Mouse (Mus musculus): Measurements from ENCODE around the gene Diablo. TPM values are rescaled to one million over a fixed set of nuclear protein-coding genes. Genes with fewer than 3 reads are reported as not detected.

Gene Diablo
- total RNA-seq, 4 experiments from 2014 or later = 86.9 to 99.4 (median 88.5) TPM

- peak; percentile 39 for DNase-seq
Measured at GRCm38 (mm10) chr5:123499717-123500116, 24.3 kb downstream of the Diablo start.

GRCm38 (mm10) chr5:123489935-123490334, 34.0 kb downstream of the Diablo start:
- DNase-seq = no peak

- DNase-seq = no peak
Measured at GRCm38 (mm10) chr5:123489112-123489785, 34.7 kb downstream of the Diablo start, which contains the start of the genes Lrrc43 and Il31. Gene Lrrc43, plus strand, starts transcription at chr5:123489305. Gene Il31, minus strand, starts transcription at chr5:123489489.

- no peak for DNase-seq
Measured at GRCm38 (mm10) chr5:123487659-123488395, 36.1 kb downstream of the Diablo start.

GRCm38 (mm10) chr5:123473817-123474216, 50.2 kb downstream of the Diablo start:
- DNase-seq = no peak

GRCm38 (mm10) chr5:123470784-123471400, 53.1 kb downstream of the Diablo start:
- no peak for DNase-seq

- DNase-seq = no peak
Measured at GRCm38 (mm10) chr5:123464638-123465037, 59.3 kb downstream of the Diablo start.

- no peak for DNase-seq
Measured at GRCm38 (mm10) chr5:123461420-123461819, 62.6 kb downstream of the Diablo start.

Small RNA genes within 50 kb of the gene (microRNA-seq; reads per million reads assigned to microRNA genes)
- gene Mir7647 = 1.1 to 1.8 reads per million in 2 experiments

Other genes with a start within 250 kb of the Diablo start
- gene Bcl7a, start 180.3 kb downstream of the Diablo start, total RNA-seq (2022) = 10 to 100 TPM in 3 of 4 experiments, 1 to 10 TPM in 1; 9.7 to 15.1 (median 13.2) TPM
- gene Mlxip, start 129.4 kb downstream of the Diablo start, total RNA-seq (2022) = 10 to 100 TPM; 21.6 to 32.8 (median 27.1) TPM
- not detected for gene Lrrc43, start 34.9 kb downstream of the Diablo start, total RNA-seq (2022)
- not detected for gene Il31, start 34.7 kb downstream of the Diablo start, total RNA-seq (2022)
- gene B3gnt4, start 13.7 kb downstream of the Diablo start, total RNA-seq (2022) = under 1 TPM; 0.29 to 0.52 (median 0.40) TPM
- 10 to 100 TPM in 2 of 4 experiments, 1 to 10 TPM in 2; 5.9 to 22.1 (median 11.8) TPM for gene Gm49027, start 1.3 kb upstream of the Diablo start, total RNA-seq (2022)
- 10 to 100 TPM; 53.7 to 68.7 (median 64.1) TPM for gene Vps33a, start 48.9 kb upstream of the Diablo start, total RNA-seq (2022)
- gene Clip1, start 160.4 kb upstream of the Diablo start, total RNA-seq (2022) = 100 to 1,000 TPM in 2 of 4 experiments, 10 to 100 TPM in 2; 77.6 to 145 (median 103) TPM
- gene Zcchc8, start 196.9 kb upstream of the Diablo start, total RNA-seq (2022) = 10 to 100 TPM; 42.1 to 54.0 (median 45.7) TPM
- gene Rsrc2, start 225.2 kb upstream of the Diablo start, total RNA-seq (2022) = 10 to 100 TPM; 55.2 to 92.9 (median 73.7) TPM
- gene Kntc1, start 225.5 kb upstream of the Diablo start, total RNA-seq (2022) = 1 to 10 TPM in 2 of 4 experiments, under 1 TPM in 2; 0.43 to 1.9 (median 1.3) TPM

Measured in adrenal gland, adult 8-10 months (tissue).